Mouse (Mus musculus) urinary bladder, adult 18-20 months (tissue): ENCODE measurements around the gene Cdhr3.

Source experiments
- DNase-seq, 2 experiments: peaks; one replicate each; pipeline ENCODE4 v3.0.0; 2022; ENCODE audit warnings: low spot score in 2 of 2, mixed read lengths in 2 of 2

Cdhr3 gene

GRCm38 (mm10) chr12:33035089-33035718 lies 57.5 kb downstream of the Cdhr3 start:
- DNase-seq = no peak

DNA sequence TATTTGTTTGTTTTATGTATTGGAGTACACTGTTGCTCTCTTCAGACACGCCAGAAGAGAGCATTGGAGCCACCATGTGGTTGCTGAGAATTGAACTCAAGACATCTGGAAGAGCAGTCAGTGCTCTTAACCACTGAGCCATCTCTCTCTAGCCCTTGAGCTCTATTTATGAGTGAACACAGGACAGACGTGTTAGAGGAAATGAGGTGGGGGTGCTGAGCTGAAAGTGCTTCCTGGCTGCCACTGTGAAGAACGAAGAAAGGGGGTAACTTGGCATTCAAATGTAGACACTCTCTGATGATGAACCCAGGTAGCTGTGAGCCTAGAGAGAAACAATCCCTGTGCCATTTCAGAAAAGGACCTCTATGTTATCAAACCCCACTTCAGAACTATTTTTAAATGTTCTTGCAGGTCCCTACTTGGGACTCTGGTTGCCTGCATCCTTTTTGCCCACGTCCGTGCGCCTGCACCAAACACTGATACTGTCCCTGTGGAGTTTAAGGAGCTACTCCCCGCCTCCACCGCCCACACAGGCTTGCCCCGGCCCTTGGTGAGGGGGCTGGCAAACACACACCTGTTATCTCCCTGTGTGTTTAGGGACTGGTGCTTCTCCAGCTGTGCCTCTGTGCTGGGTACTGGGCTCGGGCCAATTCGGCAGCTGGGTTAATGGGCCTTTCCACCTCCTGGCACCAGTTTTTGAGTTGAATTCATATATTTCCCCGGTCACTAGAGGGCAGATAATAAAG lies 58.2 kb downstream of the Cdhr3 start:
- no peak for DNase-seq

- no peak for DNase-seq
These were observed 59.5 kb downstream of the Cdhr3 start for GRCm38 (mm10) chr12:33033221-33033620.

- DNase-seq = no peak
These were observed 62.1 kb downstream of the Cdhr3 start for GRCm38 (mm10) chr12:33030589-33030988.

- no peak for DNase-seq
These were observed 62.6 kb downstream of the Cdhr3 start for GRCm38 (mm10) chr12:33030066-33030465.

DNA sequence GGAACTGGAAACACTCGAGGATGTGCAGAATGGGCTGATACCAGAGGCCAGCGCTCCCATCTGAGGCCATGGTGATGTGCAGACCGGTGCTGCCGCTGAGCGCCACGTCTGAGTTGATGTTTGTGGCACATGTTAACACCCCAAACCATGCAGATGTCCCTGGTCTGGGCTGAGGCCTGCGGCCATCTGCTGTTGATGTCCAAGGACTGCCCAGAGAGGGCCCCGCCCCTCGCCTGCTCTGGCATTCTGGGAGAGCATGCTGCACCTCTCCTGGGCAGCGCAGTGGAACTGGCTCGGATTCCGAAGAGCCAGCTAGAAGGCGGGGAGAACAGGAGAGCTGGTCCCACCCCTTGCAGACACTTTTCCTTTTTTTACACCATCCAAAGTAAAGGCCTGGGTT lies 64.0 kb downstream of the Cdhr3 start:
- no peak for DNase-seq

- no peak for DNase-seq
These were observed 64.5 kb downstream of the Cdhr3 start for GRCm38 (mm10) chr12:33028109-33028691.

- DNase-seq = peak in 1 of 2 experiments; percentile 60
These were observed 65.6 kb downstream of the Cdhr3 start for GRCm38 (mm10) chr12:33027093-33027492.

GRCm38 (mm10) chr12:33024524-33024923 lies 68.2 kb downstream of the Cdhr3 start:
- no peak for DNase-seq

DNA sequence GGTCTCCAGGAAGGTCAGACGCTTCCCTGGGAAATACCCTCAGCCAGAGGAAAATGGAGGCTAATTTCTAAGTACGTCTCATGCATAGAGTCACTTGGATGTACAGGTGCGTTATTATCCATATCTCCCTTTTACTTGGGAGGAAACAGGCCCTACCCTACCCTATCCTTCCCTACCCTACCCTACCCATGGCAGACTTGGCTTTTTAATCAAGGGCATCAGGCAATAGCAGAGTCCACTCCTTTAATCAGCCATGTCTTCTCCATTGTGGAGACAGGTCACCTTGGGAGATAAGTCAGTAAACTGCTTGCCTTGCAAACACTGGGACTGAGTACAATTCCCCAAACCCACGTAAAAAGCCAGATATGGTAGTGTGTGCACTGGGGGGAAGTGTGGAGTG lies 70.9 kb downstream of the Cdhr3 start:
- DNase-seq = no peak

DNA sequence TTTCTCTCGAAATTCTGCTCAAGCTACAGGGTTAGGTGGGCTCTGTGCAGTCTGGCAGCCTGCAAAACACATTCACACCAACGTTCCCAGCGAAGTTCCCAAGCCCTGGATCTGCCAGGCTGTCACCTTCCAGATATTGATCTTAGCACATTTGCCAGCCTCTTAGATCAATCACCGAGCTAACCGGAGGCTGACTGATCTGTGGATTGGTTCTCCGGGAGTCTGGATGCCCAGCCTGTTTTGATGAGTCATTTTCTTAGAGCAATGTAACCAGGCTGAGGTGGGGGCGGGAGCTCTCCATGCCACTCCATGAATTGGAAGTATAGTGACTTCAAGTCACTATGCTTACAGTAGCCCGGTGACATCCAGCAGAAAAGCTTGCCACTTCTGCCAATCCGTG lies 71.5 kb downstream of the Cdhr3 start:
- no peak for DNase-seq

DNA sequence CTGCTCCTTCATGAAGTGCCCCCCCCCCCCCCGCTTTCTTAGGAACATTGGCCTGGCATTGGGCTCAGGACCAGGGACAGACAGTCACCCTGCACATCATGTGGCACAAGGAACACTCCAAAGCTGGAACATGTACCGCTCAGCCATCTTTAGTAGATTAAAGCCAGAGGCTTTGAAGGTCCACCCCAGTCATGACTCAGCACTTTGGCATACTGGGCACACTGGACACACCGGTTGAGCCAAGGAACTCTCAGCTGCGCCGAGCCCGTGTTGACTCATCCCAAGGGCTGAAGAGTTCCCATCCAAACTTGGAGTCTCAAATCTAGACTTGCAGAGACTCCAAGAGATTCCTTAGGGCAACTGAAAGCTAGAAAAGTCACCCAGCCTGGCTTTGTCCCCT lies 72.7 kb downstream of the Cdhr3 start:
- DNase-seq = peak; percentile 54 to 83

GRCm38 (mm10) chr12:33018601-33019000 lies 74.1 kb downstream of the Cdhr3 start:
- no peak for DNase-seq

DNA sequence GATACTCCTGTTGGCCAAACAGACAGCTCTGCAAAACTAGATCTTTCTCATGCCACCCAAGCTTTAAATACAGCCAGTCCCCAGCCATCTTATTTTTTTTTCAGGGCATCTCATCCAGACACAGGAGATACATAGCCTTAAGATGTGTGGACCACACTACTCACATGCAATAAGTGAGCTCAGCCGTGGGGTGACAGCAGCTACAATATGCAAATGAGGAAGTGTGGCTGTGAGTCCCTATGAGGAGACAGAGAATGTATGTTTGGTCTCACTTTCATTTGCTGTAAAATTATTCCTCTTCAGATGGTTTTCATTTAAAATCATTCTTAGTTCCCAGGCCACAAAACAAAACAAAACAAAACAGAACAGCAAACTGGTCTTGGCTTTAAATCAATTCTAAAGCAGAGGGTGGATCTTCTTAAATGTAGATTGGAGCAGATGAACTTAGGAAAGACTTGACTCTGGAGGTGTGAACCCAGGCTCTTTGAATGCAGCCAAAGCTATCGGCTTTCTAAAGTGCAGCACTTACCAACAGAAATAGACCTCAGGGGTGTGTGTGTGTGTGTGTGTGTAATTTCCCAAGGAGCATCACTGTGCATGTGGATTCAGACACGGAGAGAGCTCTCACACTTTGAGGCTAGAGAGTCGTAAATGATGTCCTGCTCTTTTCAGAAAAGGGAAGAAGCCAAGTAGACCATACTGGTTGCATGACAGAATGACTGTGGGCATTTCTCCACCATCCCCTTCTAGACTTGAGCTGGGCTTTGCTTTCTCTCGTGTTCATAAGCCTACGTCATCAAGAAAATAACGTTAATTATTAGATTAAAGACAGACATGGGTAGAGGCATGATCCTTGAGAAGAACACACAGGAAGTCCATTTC lies 75.6 kb downstream of the Cdhr3 start:
- DNase-seq = no peak

DNA sequence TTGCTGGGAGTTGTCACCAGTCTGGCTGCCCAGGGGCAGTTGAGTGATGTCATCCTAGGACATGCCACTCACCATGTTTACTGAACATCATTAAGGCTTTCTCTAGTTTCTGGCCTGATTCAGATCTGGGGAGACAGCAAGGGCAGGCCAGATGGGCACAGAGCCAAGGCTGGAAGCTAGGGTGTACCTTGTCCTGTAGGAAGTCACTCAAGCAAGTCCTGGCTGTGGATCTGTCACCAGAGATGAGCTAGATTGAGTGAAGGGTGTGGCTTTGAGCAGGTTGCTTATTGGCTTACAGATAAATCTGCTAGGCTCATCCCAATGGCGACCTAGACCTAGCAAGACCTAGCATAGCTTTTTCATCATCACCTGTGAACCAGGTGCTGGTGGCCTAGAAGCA lies 77.6 kb downstream of the Cdhr3 start:
- no peak for DNase-seq

- no peak for DNase-seq
These were observed 78.5 kb downstream of the Cdhr3 start for GRCm38 (mm10) chr12:33014050-33014796.

DNA sequence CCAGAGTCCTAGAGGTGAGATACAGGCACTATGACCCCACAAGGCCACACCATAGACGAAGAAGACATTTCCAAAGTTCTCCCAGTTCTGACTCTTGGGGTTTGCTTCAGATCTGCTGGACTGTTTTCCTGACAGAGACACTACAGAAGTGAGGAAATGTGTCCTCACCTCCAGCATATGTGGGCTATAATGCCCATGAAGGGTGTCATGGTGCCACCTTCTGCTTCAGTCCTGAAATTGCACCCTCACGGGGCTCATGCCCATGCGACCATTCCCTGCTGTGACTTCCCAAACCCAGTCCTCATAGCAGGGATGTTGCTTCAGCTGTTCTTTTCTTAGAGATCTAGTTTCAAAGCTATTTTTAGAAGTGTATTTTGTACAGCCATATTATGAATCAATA lies 82.6 kb downstream of the Cdhr3 start:
- DNase-seq = no peak

- DNase-seq = no peak
These were observed 83.3 kb downstream of the Cdhr3 start for GRCm38 (mm10) chr12:33009206-33009966.

- peak; percentile 78 to 84 for DNase-seq
These were observed 84.2 kb downstream of the Cdhr3 start for GRCm38 (mm10) chr12:33008305-33009110.

DNA sequence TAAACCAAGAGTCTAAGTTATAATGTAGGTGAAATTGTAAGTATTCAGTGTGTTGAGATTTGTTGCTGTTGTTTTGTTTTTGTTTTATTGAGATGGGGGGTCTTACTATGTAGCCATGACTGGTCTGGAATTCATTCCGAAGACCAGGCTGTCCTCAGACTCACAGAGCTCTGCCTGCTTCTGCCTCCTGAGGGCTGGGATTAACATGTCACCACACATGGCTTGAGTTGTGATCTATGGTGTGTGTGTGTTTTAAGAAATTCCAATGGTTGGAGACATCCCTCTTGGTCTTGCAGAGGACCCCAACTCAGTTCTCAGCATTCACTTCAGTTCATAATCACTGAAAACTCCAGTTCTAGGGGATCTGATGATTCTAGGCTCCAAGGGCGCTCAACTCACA lies 85.5 kb downstream of the Cdhr3 start:
- no peak for DNase-seq
